Mouse (Mus musculus) cerebellum, adult 2 months (tissue): Measurements from ENCODE around the gene Atp5k.

Experiments used
- CTCF ChIP-seq: fragments of 200-500 bp; IDR thresholded peaks from 2 replicates; pipeline ENCODE4 v1.5.1; 2011; ENCODE audit warnings: low read depth, mild to moderate bottlenecking, control low read depth, low read length, moderate library complexity, borderline replicate concordance; ENCODE audit not compliant: insufficient read depth
- POLR2A ChIP-seq: fragments of 200-500 bp; IDR thresholded peaks from 2 replicates; pipeline ENCODE4 v1.6.1; 2011; ENCODE audit warnings: low read length, control low read depth, borderline replicate concordance; ENCODE audit not compliant: insufficient read depth

- TF ChIP-seq CTCF (no peak), POLR2A (no peak)
Observed at GRCm38 (mm10) chr5:108462446-108462845, 28.2 kb upstream of the Atp5k start.
